Mouse (Mus musculus): Measurements from ENCODE around the gene Med23. TPM values are rescaled to one million over a fixed set of nuclear protein-coding genes. Genes with fewer than 3 reads are reported as not detected.

Gene Med23
- polyA plus RNA-seq, 1 experiment = 30.3 TPM

DNA sequence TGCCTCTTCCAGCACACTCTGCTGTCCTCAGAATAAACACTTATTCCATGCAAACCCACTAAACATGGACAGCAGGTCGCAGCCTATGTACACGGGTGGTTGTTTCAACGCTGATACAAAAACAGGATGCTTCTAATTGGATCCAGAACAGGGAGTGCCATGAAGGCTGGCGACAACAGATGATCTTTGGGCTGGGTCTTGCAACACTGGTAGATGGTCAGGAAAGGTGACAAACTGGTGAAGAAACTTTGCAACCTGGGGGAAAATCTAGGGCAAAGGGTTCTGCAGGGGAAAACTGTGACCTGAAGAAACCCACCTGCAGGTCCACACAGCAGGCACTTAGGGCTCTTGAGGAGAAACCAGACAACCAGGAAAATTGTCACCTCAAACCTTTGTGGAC, 53.2 kb downstream of the Med23 start:
- Histone ChIP-seq H3K27ac (ENCODE audit: insufficient read depth, low read length) (no peak overlapping the region), H3K4me3 (ENCODE audit: insufficient read depth, low read length) (no peak overlapping the region), H3K4me1 (ENCODE audit: control insufficient read depth, insufficient read depth, low read length) (no peaks in the 10 kb centered on the region)
- TF ChIP-seq POLR2A (IDR thresholded peaks at IDR 0.05; ENCODE audit: extremely low read depth, insufficient read depth, low read length) (no peak), CTCF (IDR thresholded peaks at IDR 0.05; ENCODE audit: extremely low read depth, insufficient read depth, low read length) (no peak)

GRCm38 (mm10) chr10:24924296-24924695, 54.5 kb downstream of the Med23 start:
- H3K27ac ChIP-seq (ENCODE audit: insufficient read depth, low read length) = no peak overlapping the region
- no peaks in the 10 kb centered on the region for H3K4me1 ChIP-seq (ENCODE audit: control insufficient read depth, insufficient read depth, low read length)
- TF ChIP-seq POLR2A (IDR thresholded peaks at IDR 0.05; ENCODE audit: extremely low read depth, insufficient read depth, low read length) (no peak), CTCF (IDR thresholded peaks at IDR 0.05; ENCODE audit: extremely low read depth, insufficient read depth, low read length) (no peak)
- no peak overlapping the region for H3K4me3 ChIP-seq (ENCODE audit: insufficient read depth, low read length)

DNA sequence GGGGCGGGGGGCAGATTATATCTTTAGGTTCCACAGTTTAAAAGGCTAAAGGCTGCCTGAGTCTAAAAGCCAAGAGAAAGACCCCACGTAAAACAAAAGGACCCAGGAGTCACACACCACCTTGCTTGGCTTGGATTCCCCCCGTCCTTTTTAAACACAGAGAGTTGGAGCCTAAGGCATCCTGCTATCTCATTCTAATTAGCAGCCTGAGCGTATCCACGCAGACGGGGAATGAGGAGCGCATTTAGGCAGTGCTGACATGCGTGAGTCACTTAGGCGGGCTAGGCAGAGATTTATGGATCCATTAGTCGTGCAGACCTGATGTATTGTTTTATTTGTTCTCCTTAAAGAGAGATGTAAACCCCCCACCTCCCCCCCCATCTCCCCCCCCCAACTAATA, 56.6 kb downstream of the Med23 start:
- Histone ChIP-seq H3K4me1 (ENCODE audit: control insufficient read depth, insufficient read depth, low read length) (no peaks in the 10 kb centered on the region), H3K4me3 (ENCODE audit: insufficient read depth, low read length) (no peak overlapping the region), H3K27ac (ENCODE audit: insufficient read depth, low read length) (no peak overlapping the region)
- no peak for TF ChIP-seq POLR2A (IDR thresholded peaks at IDR 0.05; ENCODE audit: extremely low read depth, insufficient read depth, low read length)
- TF ChIP-seq CTCF (IDR thresholded peaks at IDR 0.05; ENCODE audit: extremely low read depth, insufficient read depth, low read length) = no peak

GRCm38 (mm10) chr10:24926962-24927720, 57.4 kb downstream of the Med23 start, which contains the start of gene Arg1:
TSS of gene Arg1 (minus strand) at chr10:24927484.
- Histone ChIP-seq H3K4me3 (ENCODE audit: insufficient read depth, low read length) (no peak within 1 kb of the TSS), H3K4me1 (ENCODE audit: control insufficient read depth, insufficient read depth, low read length) (no peaks in the 10 kb centered on the region), H3K27ac (ENCODE audit: insufficient read depth, low read length) (no peak within 1 kb of the TSS)
- no peak for TF ChIP-seq CTCF (IDR thresholded peaks at IDR 0.05; ENCODE audit: extremely low read depth, insufficient read depth, low read length)
- TF ChIP-seq POLR2A (IDR thresholded peaks at IDR 0.05; ENCODE audit: extremely low read depth, insufficient read depth, low read length) = no peak

DNA sequence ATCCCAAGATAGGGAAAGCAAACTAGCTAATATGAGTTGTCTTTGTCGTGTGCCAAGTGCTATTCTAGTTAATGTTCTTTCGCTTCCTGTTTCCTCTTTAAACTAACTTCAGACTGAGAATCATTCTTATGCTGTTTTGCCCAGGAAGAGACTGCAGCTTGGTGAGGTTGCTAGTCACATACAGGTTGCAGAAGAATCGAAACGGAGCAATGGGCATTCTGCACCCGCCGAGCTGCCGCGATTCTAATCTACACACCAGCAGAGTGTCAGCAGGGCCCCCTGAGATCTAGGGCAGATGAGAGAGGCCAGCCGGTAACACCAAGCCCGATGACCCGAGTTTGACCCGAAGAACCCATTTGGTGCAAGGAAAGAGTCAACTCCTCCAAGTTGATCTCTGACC, 58.3 kb downstream of the Med23 start:
- H3K4me1 ChIP-seq (ENCODE audit: control insufficient read depth, insufficient read depth, low read length) = no peaks in the 10 kb centered on the region
- TF ChIP-seq CTCF (IDR thresholded peaks at IDR 0.05; ENCODE audit: extremely low read depth, insufficient read depth, low read length) (no peak), POLR2A (IDR thresholded peaks at IDR 0.05; ENCODE audit: extremely low read depth, insufficient read depth, low read length) (no peak)
- no peak overlapping the region for H3K27ac ChIP-seq (ENCODE audit: insufficient read depth, low read length)
- no peak overlapping the region for H3K4me3 ChIP-seq (ENCODE audit: insufficient read depth, low read length)

- Histone ChIP-seq H3K27ac (ENCODE audit: insufficient read depth, low read length) (no peak overlapping the region), H3K4me3 (ENCODE audit: insufficient read depth, low read length) (no peak overlapping the region), H3K4me1 (ENCODE audit: control insufficient read depth, insufficient read depth, low read length) (no peaks in the 10 kb centered on the region)
- TF ChIP-seq POLR2A (IDR thresholded peaks at IDR 0.05; ENCODE audit: extremely low read depth, insufficient read depth, low read length) = no peak
- no peak for TF ChIP-seq CTCF (IDR thresholded peaks at IDR 0.05; ENCODE audit: extremely low read depth, insufficient read depth, low read length)
Observed at GRCm38 (mm10) chr10:24930143-24930542, 60.4 kb downstream of the Med23 start.

GRCm38 (mm10) chr10:24947871-24948270, 78.1 kb downstream of the Med23 start:
- H3K27ac ChIP-seq (ENCODE audit: insufficient read depth, low read length) = no peak overlapping the region
- no peak overlapping the region for H3K4me3 ChIP-seq (ENCODE audit: insufficient read depth, low read length)
- no peaks in the 10 kb centered on the region for H3K4me1 ChIP-seq (ENCODE audit: control insufficient read depth, insufficient read depth, low read length)
- no peak for TF ChIP-seq POLR2A (IDR thresholded peaks at IDR 0.05; ENCODE audit: extremely low read depth, insufficient read depth, low read length)
- no peak for TF ChIP-seq CTCF (IDR thresholded peaks at IDR 0.05; ENCODE audit: extremely low read depth, insufficient read depth, low read length)

DNA sequence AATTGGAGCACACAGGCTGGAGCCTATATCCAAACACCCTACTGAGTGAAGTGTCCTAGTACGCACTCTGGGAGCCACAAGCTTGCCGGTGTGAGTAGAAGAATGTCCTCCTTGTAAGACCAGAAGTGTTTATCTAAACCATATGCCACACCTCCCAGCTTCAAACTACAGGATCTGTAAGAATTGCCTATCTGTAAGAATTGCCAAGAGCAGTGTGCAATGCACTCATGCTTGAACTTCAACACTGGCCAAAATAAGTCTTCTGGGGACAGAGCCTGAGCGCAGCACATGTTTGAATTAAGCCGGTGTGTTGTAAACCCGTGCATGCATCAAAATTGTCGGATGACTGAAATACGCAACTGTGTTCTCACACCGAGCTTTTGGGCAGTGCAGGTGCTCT, 78.5 kb downstream of the Med23 start:
- H3K4me1 ChIP-seq (ENCODE audit: control insufficient read depth, insufficient read depth, low read length) = no peaks in the 10 kb centered on the region
- TF ChIP-seq CTCF (IDR thresholded peaks at IDR 0.05; ENCODE audit: extremely low read depth, insufficient read depth, low read length) (no peak), POLR2A (IDR thresholded peaks at IDR 0.05; ENCODE audit: extremely low read depth, insufficient read depth, low read length) (no peak)
- no peak overlapping the region for H3K4me3 ChIP-seq (ENCODE audit: insufficient read depth, low read length)
- H3K27ac ChIP-seq (ENCODE audit: insufficient read depth, low read length) = no peak overlapping the region

DNA sequence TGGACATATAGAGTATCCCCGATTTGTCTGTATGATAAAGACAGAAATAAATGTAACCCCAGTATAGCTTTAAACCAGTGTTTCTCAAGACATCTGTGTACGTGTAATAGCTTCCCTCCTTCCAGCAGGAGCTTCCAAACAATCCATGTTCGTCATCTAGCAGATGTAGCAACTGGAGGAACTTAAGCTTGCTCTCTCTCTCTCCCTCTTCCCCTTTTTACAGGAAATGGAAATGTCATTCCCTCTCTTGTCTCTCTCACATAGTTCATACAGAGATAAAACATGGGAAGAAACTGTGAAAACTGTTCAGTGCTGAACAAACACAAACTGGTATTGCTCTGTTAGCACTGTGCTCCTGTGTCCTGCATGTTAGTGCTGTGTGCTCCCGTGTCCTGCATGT, 80.4 kb downstream of the Med23 start:
- TF ChIP-seq POLR2A (IDR thresholded peaks at IDR 0.05; ENCODE audit: extremely low read depth, insufficient read depth, low read length) (no peak), CTCF (IDR thresholded peaks at IDR 0.05; ENCODE audit: extremely low read depth, insufficient read depth, low read length) (no peak)
- Histone ChIP-seq H3K4me3 (ENCODE audit: insufficient read depth, low read length) (no peak overlapping the region), H3K27ac (ENCODE audit: insufficient read depth, low read length) (no peak overlapping the region), H3K4me1 (ENCODE audit: control insufficient read depth, insufficient read depth, low read length) (no peaks in the 10 kb centered on the region)

DNA sequence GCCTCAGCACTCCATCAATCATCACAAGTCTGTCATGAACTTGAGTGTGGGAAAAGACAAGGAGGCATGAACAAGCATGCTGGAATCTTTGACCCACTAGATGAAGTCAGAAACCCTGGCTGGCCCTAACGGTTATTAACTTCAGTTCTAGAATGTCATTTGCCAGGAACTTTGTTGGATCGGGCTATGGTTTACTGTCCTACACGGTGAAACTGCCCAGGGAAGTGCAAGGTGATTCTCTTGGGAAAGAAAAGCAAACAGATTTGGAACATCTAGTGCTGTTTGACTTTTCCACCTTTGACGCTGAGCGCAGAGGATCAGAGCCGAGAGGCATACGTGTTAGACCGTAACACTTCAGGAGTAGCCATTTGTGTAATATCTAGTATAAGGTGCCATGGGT, 81.8 kb downstream of the Med23 start:
- TF ChIP-seq POLR2A (IDR thresholded peaks at IDR 0.05; ENCODE audit: extremely low read depth, insufficient read depth, low read length) (no peak), CTCF (IDR thresholded peaks at IDR 0.05; ENCODE audit: extremely low read depth, insufficient read depth, low read length) (no peak)

More for the DNA sequence above, 81.8 kb downstream of the Med23 start:
- H3K4me3 ChIP-seq (ENCODE audit: insufficient read depth, low read length) = no peak overlapping the region
- H3K4me1 ChIP-seq (ENCODE audit: control insufficient read depth, insufficient read depth, low read length) = no peaks in the 10 kb centered on the region
- no peak overlapping the region for H3K27ac ChIP-seq (ENCODE audit: insufficient read depth, low read length)
